ENCODE assay signal across 16 mouse cellular contexts in the genomic region with DNA sequence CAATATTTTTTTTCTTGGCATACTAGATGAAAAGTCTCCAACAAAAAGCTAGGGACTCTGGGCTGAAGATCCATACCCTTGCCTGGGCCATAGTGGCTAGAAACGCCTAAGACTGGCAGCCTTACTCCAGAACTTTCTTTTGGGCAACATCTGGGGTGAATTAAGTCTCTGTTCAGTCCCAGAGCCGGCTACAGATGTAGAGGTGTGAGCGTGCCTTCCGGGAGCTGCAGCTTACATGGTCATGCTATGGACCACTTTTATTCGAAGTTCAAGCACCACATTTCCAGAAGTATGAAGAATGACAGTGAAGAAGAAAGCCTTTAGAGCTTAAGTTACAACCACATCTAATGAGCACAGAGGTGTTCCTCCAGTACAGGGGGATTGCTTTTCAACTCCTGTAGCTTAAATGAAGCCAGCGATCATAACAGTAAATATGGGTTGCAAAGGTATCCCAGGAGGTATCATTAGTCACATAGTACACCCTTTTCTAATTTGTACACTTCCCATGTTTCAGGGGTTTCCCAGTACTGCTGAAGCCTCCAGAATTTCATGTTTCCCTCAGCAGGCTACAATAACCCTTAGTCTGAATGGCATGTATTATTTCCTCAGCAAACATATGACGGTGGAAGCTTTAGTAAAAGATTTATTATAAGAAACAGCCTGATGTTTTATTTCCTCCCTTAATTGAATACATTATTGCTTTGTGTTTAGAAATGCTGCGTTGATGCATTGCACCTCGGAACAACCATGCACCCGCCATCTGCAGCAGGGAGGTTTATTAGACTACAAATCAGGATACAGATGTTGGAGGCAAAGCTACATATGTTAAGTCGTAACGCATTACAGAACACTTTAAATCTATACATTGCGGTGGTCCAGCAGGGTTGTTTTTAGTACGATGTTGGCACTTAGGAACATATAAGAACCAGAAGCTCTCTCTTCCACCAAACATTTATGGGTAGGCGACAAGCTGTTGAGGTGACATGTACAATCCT. TPM values are rescaled to one million over a fixed set of nuclear protein-coding genes. Genes with fewer than 3 reads are reported as not detected.
DNase-seq lines count a peak whose midpoint lies in the region; ATAC-seq and TF ChIP-seq lines count a peak whose summit lies in the region.
"Had no signal": no experiment of that assay in that cellular context is flagged by ENCODE, and none has a peak within 500 bp of the region (broad histone marks: within the 10 kb centered on the region; RNA-seq: fewer than 3 reads in every experiment).

No protein-coding gene starts in this region.

- no peak for TF ChIP-seq EP300 in heart, adult 2 months (IDR thresholded peaks at IDR 0.05; ENCODE audit: insufficient read depth, low read depth, low read length)
- no peak for TF ChIP-seq EP300 in ES-Bruce4 (IDR thresholded peaks at IDR 0.05; ENCODE audit: insufficient read depth, low read depth, low read length)

- no peak overlapping the region for H3K27ac ChIP-seq in heart, adult 2 months
- no peak overlapping the region for H3K27ac ChIP-seq in heart, embryonic 10.5 days
- no peak overlapping the region for H3K27ac ChIP-seq in ES-Bruce4 (ENCODE audit: insufficient read depth, low read length)
- H3K27ac ChIP-seq in embryonic facial prominence, embryonic 14.5 days (replicated peaks; ENCODE audit: low read depth, low read length), result no peak overlapping the region
- no peak overlapping the region for H3K27ac ChIP-seq in limb, embryonic 14.5 days (replicated peaks; ENCODE audit: low read depth, low read length)
- no peak overlapping the region for H3K27ac ChIP-seq in hindbrain, postnatal 0 days
- H3K27ac ChIP-seq: intestine, embryonic 15.5 days had no signal

- no peaks in the 10 kb centered on the region for H3K27me3 ChIP-seq in heart, adult 2 months (ENCODE audit: control insufficient read depth, insufficient read depth, low read length)
- H3K27me3 ChIP-seq in heart, embryonic 10.5 days (ENCODE audit: insufficient read depth, poor library complexity, severe bottlenecking), result peaks cover 27% of the 10 kb centered on the region; the same call in 1 of the 2 replicates
- H3K27me3 ChIP-seq in ES-Bruce4 (ENCODE audit: control insufficient read depth, insufficient read depth, low read length, poor library complexity, severe bottlenecking), result no peaks in the 10 kb centered on the region
- H3K27me3 ChIP-seq in embryonic facial prominence, embryonic 14.5 days (replicated peaks; ENCODE audit: control insufficient read depth, insufficient read depth, low read length), result peaks cover 15% of the 10 kb centered on the region; the same call in 1 of the 2 replicates
- H3K27me3 ChIP-seq in limb, embryonic 14.5 days (ENCODE audit: control insufficient read depth, insufficient read depth, low read length), result peaks cover 13% of the 10 kb centered on the region
- no peaks in the 10 kb centered on the region for H3K27me3 ChIP-seq in hindbrain, postnatal 0 days (ENCODE audit: insufficient read depth, low read length)
- H3K27me3 ChIP-seq: intestine, embryonic 15.5 days had no signal

- no peak for ATAC-seq in embryonic facial prominence, embryonic 14.5 days (ENCODE audit: low read depth)
- ATAC-seq in limb, embryonic 14.5 days (ENCODE audit: low FRiP score, low read depth), result peak; percentile 57; the same call in 1 of the 2 replicates
- no peak for ATAC-seq in megakaryocyte-erythroid progenitor cell, adult 5-6 weeks (replicated peaks; ENCODE audit: low FRiP score, low TSS enrichment, poor library complexity, severe bottlenecking)
- no peak for ATAC-seq in hindbrain, postnatal 0 days
- ATAC-seq: CD4-positive, CD25-positive, alpha-beta regulatory T cell, adult 4 months; intestine, embryonic 15.5 days; midbrain, embryonic 16.5 days had no signal

- H3K9me3 ChIP-seq in heart, embryonic 10.5 days, result no peaks in the 10 kb centered on the region
- H3K9me3 ChIP-seq in ES-Bruce4 (replicated peaks; ENCODE audit: control insufficient read depth, insufficient read depth, low read length, poor library complexity, severe bottlenecking), result no peaks in the 10 kb centered on the region
- H3K9me3 ChIP-seq in embryonic facial prominence, embryonic 14.5 days (ENCODE audit: control insufficient read depth, low read length), result no peaks in the 10 kb centered on the region
- H3K9me3 ChIP-seq in limb, embryonic 14.5 days (ENCODE audit: control insufficient read depth, low read length), result no peaks in the 10 kb centered on the region
- no peaks in the 10 kb centered on the region for H3K9me3 ChIP-seq in hindbrain, postnatal 0 days (ENCODE audit: low read length)
- H3K9me3 ChIP-seq: intestine, embryonic 15.5 days had no signal

- 85% methylated on average over 15 of the region's 15 CpGs for WGBS in heart, adult 2 months
- WGBS in heart, embryonic 10.5 days, result 80% methylated on average over 15 of the region's 15 CpGs
- 48% methylated on average over 15 of the region's 15 CpGs for WGBS in embryonic facial prominence, embryonic 14.5 days
- WGBS in limb, embryonic 14.5 days, result 22% methylated on average over 15 of the region's 15 CpGs
- 83% methylated on average over 15 of the region's 15 CpGs for WGBS in hindbrain, postnatal 0 days

- H3K9ac ChIP-seq in heart, adult 2 months (ENCODE audit: low read depth, low read length), result no peak overlapping the region
- H3K9ac ChIP-seq in ES-Bruce4 (ENCODE audit: low read depth, poor library complexity, severe bottlenecking), result 0 out of 2 replicates have a peak overlapping the region, but pooled peaks have one; percentile 23
- no peak overlapping the region for H3K9ac ChIP-seq in embryonic facial prominence, embryonic 14.5 days (ENCODE audit: low read depth, low read length)
- no peak overlapping the region for H3K9ac ChIP-seq in limb, embryonic 14.5 days (ENCODE audit: low read depth, low read length, severe bottlenecking)
- H3K9ac ChIP-seq in hindbrain, postnatal 0 days (replicated peaks; ENCODE audit: low read length), result no peak overlapping the region
- H3K9ac ChIP-seq: intestine, embryonic 15.5 days had no signal

- no peak overlapping the region for H3K4me2 ChIP-seq in embryonic facial prominence, embryonic 14.5 days (ENCODE audit: low read depth, low read length)
- H3K4me2 ChIP-seq in limb, embryonic 14.5 days (replicated peaks; ENCODE audit: low read depth, low read length, severe bottlenecking), result 0 out of 2 replicates have a peak overlapping the region, but pooled peaks have one; percentile 8
- no peak overlapping the region for H3K4me2 ChIP-seq in hindbrain, postnatal 0 days (ENCODE audit: low read depth, low read length)
- H3K4me2 ChIP-seq: intestine, embryonic 15.5 days; liver, embryonic 11.5 days had no signal

- no peak for DNase-seq in heart, adult 2 months
- no peak for DNase-seq in heart, embryonic 10.5 days (ENCODE audit: low spot score)
- peak; percentile 27 for DNase-seq in embryonic facial prominence, embryonic 14.5 days (ENCODE audit: low spot score)
- peak; percentile 45 for DNase-seq in limb, embryonic 14.5 days (ENCODE audit: low spot score)
- DNase-seq in hindbrain, postnatal 0 days (ENCODE audit: low spot score), result no peak
- DNase-seq: cerebellum, adult 18-20 months; gastrocnemius, postnatal 10 days; lung, adult 2 months; right cerebral cortex, adult 18-20 months; thymus, postnatal 25 days had no signal

- H3K79me2 ChIP-seq in heart, adult 2 months (replicated peaks; ENCODE audit: control insufficient read depth, insufficient read depth, low read length), result no peaks in the 10 kb centered on the region

- TF ChIP-seq CTCF in heart, adult 2 months (IDR thresholded peaks at IDR 0.05), result peak; percentile 22; the same call in 1 of the 2 replicates
- no peak for TF ChIP-seq CTCF in ES-Bruce4 (IDR thresholded peaks at IDR 0.05; ENCODE audit: low read depth, low read length)
- no peak for TF ChIP-seq CTCF in hindbrain, postnatal 0 days (IDR thresholded peaks at IDR 0.05; ENCODE audit: low read depth)

- H3K36me3 ChIP-seq in heart, adult 2 months (ENCODE audit: control insufficient read depth, insufficient read depth, low read length), result no peaks in the 10 kb centered on the region
- no peaks in the 10 kb centered on the region for H3K36me3 ChIP-seq in heart, embryonic 10.5 days
- H3K36me3 ChIP-seq in ES-Bruce4 (ENCODE audit: control insufficient read depth, insufficient read depth, low read length, poor library complexity, severe bottlenecking), result no peaks in the 10 kb centered on the region
- H3K36me3 ChIP-seq in embryonic facial prominence, embryonic 14.5 days (ENCODE audit: control insufficient read depth, insufficient read depth, low read length), result no peaks in the 10 kb centered on the region
- no peaks in the 10 kb centered on the region for H3K36me3 ChIP-seq in limb, embryonic 14.5 days (ENCODE audit: control insufficient read depth, insufficient read depth, low read length)
- no peaks in the 10 kb centered on the region for H3K36me3 ChIP-seq in hindbrain, postnatal 0 days (ENCODE audit: insufficient read depth, low read length)
- H3K36me3 ChIP-seq: intestine, embryonic 15.5 days had no signal

- H3K4me1 ChIP-seq in heart, adult 2 months (ENCODE audit: control insufficient read depth, insufficient read depth, low read length), result no peaks in the 10 kb centered on the region
- H3K4me1 ChIP-seq in heart, embryonic 10.5 days, result peaks cover 5% of the 10 kb centered on the region
- H3K4me1 ChIP-seq in ES-Bruce4 (ENCODE audit: control insufficient read depth, insufficient read depth, low read length), result no peaks in the 10 kb centered on the region
- H3K4me1 ChIP-seq in embryonic facial prominence, embryonic 14.5 days (ENCODE audit: control insufficient read depth, insufficient read depth, low read length), result 0 out of 2 replicates have a peak, but pooled peaks cover 10% of the 10 kb centered on the region
- H3K4me1 ChIP-seq in limb, embryonic 14.5 days (ENCODE audit: control insufficient read depth, insufficient read depth, low read length), result peaks cover 15% of the 10 kb centered on the region
- no peaks in the 10 kb centered on the region for H3K4me1 ChIP-seq in hindbrain, postnatal 0 days (ENCODE audit: insufficient read depth, low read length)

- no peak for TF ChIP-seq POLR2A in heart, adult 2 months (IDR thresholded peaks at IDR 0.05; ENCODE audit: insufficient read depth, low read depth, low read length)
- no peak for TF ChIP-seq POLR2A in ES-Bruce4 (IDR thresholded peaks at IDR 0.05; ENCODE audit: insufficient read depth, low read length)
- TF ChIP-seq POLR2A in limb, embryonic 14.5 days (IDR thresholded peaks at IDR 0.05; ENCODE audit: borderline replicate concordance, extremely low read depth, insufficient read depth, insufficient read length), result no peak

- intact Hi-C loops in heart, adult 2 months (cut with DNase I), result no loop called here

- no peak overlapping the region for H3K4me3 ChIP-seq in heart, adult 2 months
- H3K4me3 ChIP-seq in heart, embryonic 10.5 days, result no peak overlapping the region
- no peak overlapping the region for H3K4me3 ChIP-seq in ES-Bruce4 (ENCODE audit: low read depth, low read length)
- H3K4me3 ChIP-seq in embryonic facial prominence, embryonic 14.5 days (ENCODE audit: low read depth, low read length), result no peak overlapping the region
- no peak overlapping the region for H3K4me3 ChIP-seq in limb, embryonic 14.5 days (replicated peaks; ENCODE audit: low read length)
- no peak overlapping the region for H3K4me3 ChIP-seq in hindbrain, postnatal 0 days (ENCODE audit: low read length)
- H3K4me3 ChIP-seq: intestine, embryonic 15.5 days had no signal

RNA-seq across cellular contexts. Expression of a gene that starts 41.5 kb away (rescaled TPM):
- 1 to 10 TPM; 8.6 to 8.9 TPM for total RNA-seq in heart, adult 2 months (2021)
- polyA plus RNA-seq in heart, adult 2 months (2012; rRNA removed), result 5.0 and 6.7 TPM in 2 replicates
- 11.8 and 26.4 TPM in 2 replicates for polyA plus RNA-seq in heart, embryonic 10.5 days (2016; fragmentation: Nextera tagmentation; extraction: Ambion mirVana)
- 42.9 and 43.0 TPM in 2 replicates for polyA plus RNA-seq in ES-Bruce4 (2011; ENCODE audit: insufficient read depth, insufficient read length, low read depth, missing spikeins)
- 18.9 and 25.2 TPM in 2 replicates for polyA plus RNA-seq in embryonic facial prominence, embryonic 14.5 days (2014; fragmentation: Nextera tagmentation; extraction: Ambion mirVana)
- polyA plus RNA-seq in limb, embryonic 14.5 days (2012; rRNA removed), result 11.0 and 14.4 TPM in 2 replicates
- polyA plus RNA-seq in limb, embryonic 14.5 days (2014; fragmentation: Nextera tagmentation; extraction: Ambion mirVana), result 18.3 and 23.0 TPM in 2 replicates
- total RNA-seq in megakaryocyte-erythroid progenitor cell, adult 5-6 weeks (2014; fragmentation: Nextera tagmentation), result 18.5 and 30.0 TPM in 2 replicates
- total RNA-seq in megakaryocyte-erythroid progenitor cell, adult 5-6 weeks (2017), result 44.3 and 66.4 TPM in 2 replicates
- total RNA-seq in hindbrain, postnatal 0 days (2014; rRNA removed), result 9.8 and 11.1 TPM in 2 replicates
- 28.1 TPM in 2 replicates for polyA plus RNA-seq in hindbrain, postnatal 0 days (2015; fragmentation: Nextera tagmentation; extraction: Ambion mirVana)

Comparison
In these comparisons a context has a peak if more than half of its experiments do, and no peak if none do; other contexts are left out.
1. DNase-seq: peak in embryonic facial prominence, embryonic 14.5 days (single experiment) and limb, embryonic 14.5 days (single experiment); none in heart, adult 2 months (0 of 2), heart, embryonic 10.5 days (single experiment) and hindbrain, postnatal 0 days (single experiment).